Mouse (Mus musculus): ENCODE measurements around the gene Utp6.
"Not testable (repeated sequence)": the region's sequence is repeated elsewhere in the genome, so short reads cannot be mapped to it uniquely, and the experiment has no call there.

Utp6 gene

GRCm38 (mm10) chr11:79962125-79962876, at the start of gene Utp6:
TSS of gene Utp6 (minus strand) at chr11:79962390.
- DNase-seq (ENCODE audit: extremely low spot score): peak; percentile 100

- no peak for DNase-seq (ENCODE audit: extremely low spot score)
Measured at GRCm38 (mm10) chr11:79994271-79994988, 32.2 kb upstream of the Utp6 start.

GRCm38 (mm10) chr11:79993356-79994270, 31.4 kb upstream of the Utp6 start:
- DNase-seq (ENCODE audit: extremely low spot score): no peak

GRCm38 (mm10) chr11:79992592-79993355, 30.6 kb upstream of the Utp6 start, which contains the start of gene Suz12:
TSS of gene Suz12 (plus strand) at chr11:79993106.
- DNase-seq (ENCODE audit: extremely low spot score): peak; percentile 98

- no peak for DNase-seq (ENCODE audit: extremely low spot score)
Measured at GRCm38 (mm10) chr11:79992035-79992591, 29.9 kb upstream of the Utp6 start.

GRCm38 (mm10) chr11:79991600-79991999, 29.4 kb upstream of the Utp6 start:
- DNase-seq (ENCODE audit: extremely low spot score): no peak

- DNase-seq (ENCODE audit: extremely low spot score): no peak
Measured at GRCm38 (mm10) chr11:79990120-79990519, 27.9 kb upstream of the Utp6 start.

GRCm38 (mm10) chr11:79987896-79988295, 25.7 kb upstream of the Utp6 start:
- DNase-seq (ENCODE audit: extremely low spot score): no peak

- no peak for DNase-seq (ENCODE audit: extremely low spot score)
Measured at GRCm38 (mm10) chr11:79986886-79987285, 24.7 kb upstream of the Utp6 start.

- DNase-seq (ENCODE audit: extremely low spot score): not testable (repeated sequence)
Measured at GRCm38 (mm10) chr11:79977747-79978146, 15.6 kb upstream of the Utp6 start.

GRCm38 (mm10) chr11:79977061-79977460, 14.9 kb upstream of the Utp6 start:
- DNase-seq (ENCODE audit: extremely low spot score): not testable (repeated sequence)

- DNase-seq (ENCODE audit: extremely low spot score): not testable (repeated sequence)
Measured at GRCm38 (mm10) chr11:79976645-79977044, 14.5 kb upstream of the Utp6 start.

GRCm38 (mm10) chr11:79976222-79976621, 14.0 kb upstream of the Utp6 start:
- DNase-seq (ENCODE audit: extremely low spot score): no peak

GRCm38 (mm10) chr11:79975377-79975776, 13.2 kb upstream of the Utp6 start:
- no peak for DNase-seq (ENCODE audit: extremely low spot score)

GRCm38 (mm10) chr11:79973626-79974476, 11.7 kb upstream of the Utp6 start:
- DNase-seq (ENCODE audit: extremely low spot score): peak; percentile 69

GRCm38 (mm10) chr11:79973133-79973532, 10.9 kb upstream of the Utp6 start:
- DNase-seq (ENCODE audit: extremely low spot score): no peak

- no peak for DNase-seq (ENCODE audit: extremely low spot score)
Measured at GRCm38 (mm10) chr11:79967752-79968151, 5.6 kb upstream of the Utp6 start.

GRCm38 (mm10) chr11:79965896-79966295, 3.7 kb upstream of the Utp6 start:
- DNase-seq (ENCODE audit: extremely low spot score): no peak

- DNase-seq (ENCODE audit: extremely low spot score): peak; percentile 9
Measured at GRCm38 (mm10) chr11:79963212-79963974, 1.2 kb upstream of the Utp6 start.

Measured in embryo, embryonic 9.5 days (tissue).